Mouse (Mus musculus): Measurements from ENCODE around the gene Lig4.

Lig4 gene

GRCm38 (mm10) chr8:9977573-9978314, at the start of gene Lig4, which contains the start of gene Abhd13:
TSS of gene Lig4 (minus strand) at chr8:9977686.
TSS of gene Abhd13 (plus strand) at chr8:9977707.
- DNase-seq, result peak; percentile 99

- DNase-seq, result no peak
Observed at GRCm38 (mm10) chr8:10017231-10017630, 39.7 kb upstream of the Lig4 start.

GRCm38 (mm10) chr8:10016252-10016651, 38.8 kb upstream of the Lig4 start:
- DNase-seq, result no peak

- DNase-seq, result no peak
Observed at GRCm38 (mm10) chr8:10007660-10008028, 30.2 kb upstream of the Lig4 start.

GRCm38 (mm10) chr8:10006986-10007659, 29.6 kb upstream of the Lig4 start:
- no peak for DNase-seq

- DNase-seq, result no peak
Observed at GRCm38 (mm10) chr8:10006156-10006985, 28.9 kb upstream of the Lig4 start, which contains the start of gene Tnfsf13b. TSS of gene Tnfsf13b (plus strand) at chr8:10006467.

GRCm38 (mm10) chr8:10004115-10004514, 26.6 kb upstream of the Lig4 start:
- DNase-seq, result no peak

GRCm38 (mm10) chr8:9980188-9980587, 2.7 kb upstream of the Lig4 start:
- DNase-seq, result no peak

GRCm38 (mm10) chr8:9979746-9980145, 2.3 kb upstream of the Lig4 start:
- DNase-seq, result no peak

- no peak for DNase-seq
Observed at GRCm38 (mm10) chr8:9978475-9979230, 1.2 kb upstream of the Lig4 start.

- peak in 1 of 2 experiments; percentile 18 for DNase-seq
Observed at GRCm38 (mm10) chr8:9977016-9977415, 470 bp downstream of the Lig4 start.

- DNase-seq, result peak; percentile 98 to 100
Observed at GRCm38 (mm10) chr8:9975898-9976611, 1.4 kb downstream of the Lig4 start.

GRCm38 (mm10) chr8:9975276-9975675, 2.2 kb downstream of the Lig4 start:
- peak in 1 of 2 experiments; percentile 50 for DNase-seq

- peak in 1 of 2 experiments; percentile 15 for DNase-seq
Observed at GRCm38 (mm10) chr8:9971866-9972265, 5.6 kb downstream of the Lig4 start.

- no peak for DNase-seq
Observed at GRCm38 (mm10) chr8:9959919-9960318, 17.6 kb downstream of the Lig4 start.

- DNase-seq, result no peak
Observed at GRCm38 (mm10) chr8:9958338-9958737, 19.1 kb downstream of the Lig4 start.

GRCm38 (mm10) chr8:9949134-9949890, 28.2 kb downstream of the Lig4 start:
- no peak for DNase-seq

- no peak for DNase-seq
Observed at GRCm38 (mm10) chr8:9935574-9935973, 41.9 kb downstream of the Lig4 start.

- DNase-seq, result peak; percentile 23 to 29
Observed at GRCm38 (mm10) chr8:9934891-9935565, 42.5 kb downstream of the Lig4 start.

GRCm38 (mm10) chr8:9932711-9933110, 44.8 kb downstream of the Lig4 start:
- no peak for DNase-seq

All from thymus, postnatal 36 days (tissue).